Mouse (Mus musculus): ENCODE data around the gene Sae1.

Sae1 gene

GRCm38 (mm10) chr7:16387160-16388041, at the start of gene Sae1:
Sae1 (minus strand) TSS chr7:16387806.
- DNase-seq (ENCODE audit: low spot score in 2 of 2) = peak; percentile 92 to 93

- DNase-seq (ENCODE audit: low spot score in 2 of 2) = no peak
These were observed 47.5 kb upstream of the Sae1 start for GRCm38 (mm10) chr7:16435088-16435487.

GRCm38 (mm10) chr7:16433352-16433971, 45.9 kb upstream of the Sae1 start:
- DNase-seq (ENCODE audit: low spot score in 2 of 2) = no peak

- peak; percentile 22 to 76 for DNase-seq (ENCODE audit: low spot score in 2 of 2)
These were observed 38.6 kb upstream of the Sae1 start for GRCm38 (mm10) chr7:16426129-16426729.

GRCm38 (mm10) chr7:16425721-16426120, 38.1 kb upstream of the Sae1 start:
- no peak for DNase-seq (ENCODE audit: low spot score in 2 of 2)

GRCm38 (mm10) chr7:16423731-16424130, 36.1 kb upstream of the Sae1 start:
- no peak for DNase-seq (ENCODE audit: low spot score in 2 of 2)

GRCm38 (mm10) chr7:16422222-16422856, 34.7 kb upstream of the Sae1 start:
- DNase-seq (ENCODE audit: low spot score in 2 of 2) = no peak

- no peak for DNase-seq (ENCODE audit: low spot score in 2 of 2)
These were observed 33.0 kb upstream of the Sae1 start for GRCm38 (mm10) chr7:16420493-16421118.

- no peak for DNase-seq (ENCODE audit: low spot score in 2 of 2)
These were observed 31.1 kb upstream of the Sae1 start for GRCm38 (mm10) chr7:16418713-16419112.

GRCm38 (mm10) chr7:16417141-16417771, 29.6 kb upstream of the Sae1 start:
- DNase-seq (ENCODE audit: low spot score in 2 of 2) = no peak

- no peak for DNase-seq (ENCODE audit: low spot score in 2 of 2)
These were observed 27.8 kb upstream of the Sae1 start for GRCm38 (mm10) chr7:16415426-16415825.

- no peak for DNase-seq (ENCODE audit: low spot score in 2 of 2)
These were observed 25.3 kb upstream of the Sae1 start for GRCm38 (mm10) chr7:16412930-16413329.

- DNase-seq (ENCODE audit: low spot score in 2 of 2) = no peak
These were observed 24.8 kb upstream of the Sae1 start for GRCm38 (mm10) chr7:16412220-16412896.

GRCm38 (mm10) chr7:16411100-16411499, 23.5 kb upstream of the Sae1 start:
- no peak for DNase-seq (ENCODE audit: low spot score in 2 of 2)

GRCm38 (mm10) chr7:16406978-16407377, 19.4 kb upstream of the Sae1 start:
- DNase-seq (ENCODE audit: low spot score in 2 of 2) = no peak

- peak; percentile 56 to 62 for DNase-seq (ENCODE audit: low spot score in 2 of 2)
These were observed 18.1 kb upstream of the Sae1 start for GRCm38 (mm10) chr7:16405516-16406351.

GRCm38 (mm10) chr7:16405073-16405455, 17.5 kb upstream of the Sae1 start:
- DNase-seq (ENCODE audit: low spot score in 2 of 2) = peak; percentile 45 to 58

GRCm38 (mm10) chr7:16404315-16405072, 16.9 kb upstream of the Sae1 start:
- DNase-seq (ENCODE audit: low spot score in 2 of 2) = no peak
